Mouse (Mus musculus) CH12.LX (cell line): ENCODE measurements around the gene Epb41. TPM values are rescaled to one million over a fixed set of nuclear protein-coding genes. Genes with fewer than 3 reads are reported as not detected.

ENCODE experiments used
- DNase-seq: peaks from one replicate; pipeline ENCODE4 v3.0.0-alpha.2; 2013; ENCODE audit errors: extremely low read depth
- H3K27ac ChIP-seq: 2 replicates; pipeline ENCODE4 v1.5.1; 2012; ENCODE audit warnings: low read depth, mild to moderate bottlenecking, control low read depth, moderate library complexity; ENCODE audit not compliant: insufficient read depth
- H3K27me3 ChIP-seq: replicated peaks from 2 replicates; pipeline ENCODE3; 2012; ENCODE audit warnings: inconsistent platforms
- H3K36me3 ChIP-seq, 2 experiments: replicated peaks in 1 of 2; 2 replicates each; pipeline versions ENCODE3 to v1.6.1; 2012; ENCODE audit warnings: inconsistent platforms in 1 of 2, low read length in 1 of 2, mild to moderate bottlenecking in 1 of 2, mixed read lengths in 1 of 2, moderate library complexity in 1 of 2; ENCODE audit not compliant: control insufficient read depth in 1 of 2, insufficient read depth in 1 of 2
- H3K4me1 ChIP-seq, 2 experiments: 2 replicates each; pipeline ENCODE4 v1.6.1; 2012; ENCODE audit warnings: inconsistent platforms in 1 of 2, moderate library complexity in 1 of 2; ENCODE audit not compliant: insufficient read depth in 2 of 2, control insufficient read depth in 1 of 2
- H3K4me2 ChIP-seq: 2 replicates; pipeline ENCODE4 v1.6.1; 2012; ENCODE audit warnings: low read depth, mild to moderate bottlenecking, control low read depth; ENCODE audit not compliant: poor library complexity, insufficient read depth, severe bottlenecking
- H3K4me3 ChIP-seq, 3 experiments: fragments of 150-350 bp in 1 of 3; sonication (generic) in 1 of 3; replicated peaks in 1 of 3; 2 replicates each; pipeline versions ENCODE3 to v1.5.1; 2011 to 2012; ENCODE audit warnings: low read depth in 2 of 3, low read length in 2 of 3, mild to moderate bottlenecking in 2 of 3, moderate library complexity in 2 of 3, control low read depth in 1 of 3, improper control_type of control experiment in 1 of 3, inconsistent platforms in 1 of 3, mixed read lengths in 1 of 3; ENCODE audit not compliant: poor library complexity in 1 of 3
- H3K79me2 ChIP-seq: replicated peaks from 2 replicates; pipeline ENCODE4 v1.6.1; 2012; ENCODE audit warnings: mild to moderate bottlenecking, moderate library complexity; ENCODE audit not compliant: control insufficient read depth, poor library complexity, insufficient read depth, severe bottlenecking; ENCODE audit errors: extremely low read depth
- H3K9ac ChIP-seq: 2 replicates; pipeline ENCODE4 v1.6.1; 2012; ENCODE audit warnings: low read depth, mild to moderate bottlenecking, control low read depth, moderate library complexity; ENCODE audit not compliant: insufficient read depth
- H3K9me3 ChIP-seq: replicated peaks from 2 replicates; pipeline ENCODE3; 2012; ENCODE audit warnings: low read length, inconsistent platforms, mixed read lengths
- BHLHE40 ChIP-seq: IDR thresholded peaks from 2 replicates; pipeline ENCODE4 v1.6.1; 2011; ENCODE audit warnings: mild to moderate bottlenecking, low read depth, low read length, improper control_type of control experiment
- CHD1 ChIP-seq: IDR thresholded peaks from 2 replicates; pipeline ENCODE4 v1.6.1; 2012; ENCODE audit warnings: low read depth, low read length, improper control_type of control experiment, inconsistent platforms
- CTCF ChIP-seq, 2 experiments: IDR thresholded peaks in 1 of 2; conservative IDR thresholded peaks in 1 of 2; 2 replicates each; pipeline ENCODE4 v1.5.1; 2011 to 2012; ENCODE audit warnings: low read depth in 2 of 2, low read length in 2 of 2, improper control_type of control experiment in 1 of 2, inconsistent platforms in 1 of 2, mild to moderate bottlenecking in 1 of 2, moderate library complexity in 1 of 2
- E2F4 ChIP-seq: IDR thresholded peaks from 2 replicates; pipeline ENCODE4 v1.6.1; 2011; ENCODE audit warnings: low read depth, low read length, improper control_type of control experiment; ENCODE audit not compliant: insufficient replicate concordance
- EP300 ChIP-seq: IDR thresholded peaks from 2 replicates; pipeline ENCODE4 v1.6.1; 2011; ENCODE audit warnings: low read length, improper control_type of control experiment
- ETS1 ChIP-seq: conservative IDR thresholded peaks from 2 replicates; pipeline ENCODE4 v1.6.1; 2012; ENCODE audit warnings: low read depth, mild to moderate bottlenecking, inconsistent platforms, low read length, improper control_type of control experiment, moderate library complexity
- GABPA ChIP-seq: IDR thresholded peaks from 2 replicates; pipeline ENCODE4 v1.6.1; 2012; ENCODE audit warnings: low read depth, low read length, improper control_type of control experiment, inconsistent platforms; ENCODE audit not compliant: insufficient replicate concordance
- HCFC1 ChIP-seq: IDR thresholded peaks from 2 replicates; pipeline ENCODE4 v1.6.1; 2012; ENCODE audit warnings: low read depth, mild to moderate bottlenecking, inconsistent platforms, low read length, improper control_type of control experiment
- IRF4 ChIP-seq: IDR thresholded peaks from 2 replicates; pipeline ENCODE4 v1.6.1; 2014; ENCODE audit warnings: low read depth, mild to moderate bottlenecking, inconsistent platforms, low read length, improper control_type of control experiment
- JUN ChIP-seq: IDR thresholded peaks from 2 replicates; pipeline ENCODE4 v1.6.1; 2011; ENCODE audit warnings: low read depth, mild to moderate bottlenecking, low read length, improper control_type of control experiment, moderate library complexity; ENCODE audit not compliant: insufficient read depth
- JUND ChIP-seq: conservative IDR thresholded peaks from 2 replicates; pipeline ENCODE4 v1.6.1; 2011; ENCODE audit warnings: low read depth, low read length, improper control_type of control experiment
- KAT2A ChIP-seq: IDR thresholded peaks from 2 replicates; pipeline ENCODE4 v1.6.1; 2012; ENCODE audit warnings: low read length, improper control_type of control experiment, inconsistent platforms; ENCODE audit not compliant: insufficient replicate concordance
- MAFK ChIP-seq: IDR thresholded peaks from 2 replicates; pipeline ENCODE4 v1.6.1; 2011; ENCODE audit warnings: low read length, improper control_type of control experiment; ENCODE audit not compliant: insufficient replicate concordance
- MAX ChIP-seq: IDR thresholded peaks from 2 replicates; pipeline ENCODE4 v1.6.1; 2011; ENCODE audit warnings: low read length, improper control_type of control experiment
- MAZ ChIP-seq: IDR thresholded peaks from 2 replicates; pipeline ENCODE4 v1.6.1; 2012; ENCODE audit warnings: low read depth, mild to moderate bottlenecking, inconsistent platforms, low read length, improper control_type of control experiment, moderate library complexity
- MEF2A ChIP-seq: IDR thresholded peaks from 2 replicates; pipeline ENCODE4 v1.6.1; 2014; ENCODE audit warnings: low read depth, mild to moderate bottlenecking, inconsistent platforms, low read length, improper control_type of control experiment, borderline replicate concordance
- MXI1 ChIP-seq: IDR thresholded peaks from 2 replicates; pipeline ENCODE4 v1.6.1; 2011; ENCODE audit warnings: mild to moderate bottlenecking, low read depth, low read length, improper control_type of control experiment
- MYC ChIP-seq: IDR thresholded peaks from 2 replicates; pipeline ENCODE4 v1.6.1; 2011; ENCODE audit warnings: low read depth, mild to moderate bottlenecking, improper control_type of control experiment, low read length
- NELFE ChIP-seq: IDR thresholded peaks from 2 replicates; pipeline ENCODE4 v1.6.1; 2011; ENCODE audit warnings: low read depth, low read length, improper control_type of control experiment
- NRF1 ChIP-seq: IDR thresholded peaks from 2 replicates; pipeline ENCODE4 v1.6.1; 2014; ENCODE audit warnings: low read depth, mild to moderate bottlenecking, inconsistent platforms, low read length, improper control_type of control experiment, moderate library complexity
- PAX5 ChIP-seq: IDR thresholded peaks from 2 replicates; pipeline ENCODE4 v1.6.1; 2012; ENCODE audit warnings: low read length, inconsistent platforms, mixed read lengths
- POLR2A ChIP-seq: IDR thresholded peaks from 2 replicates; pipeline ENCODE4 v1.6.1; 2011; ENCODE audit warnings: low read depth, mild to moderate bottlenecking, improper control_type of control experiment, low read length
- POLR2AphosphoS2 ChIP-seq: IDR thresholded peaks from 2 replicates; pipeline ENCODE4 v1.6.1; 2011; ENCODE audit warnings: low read depth, low read length, improper control_type of control experiment
- RAD21 ChIP-seq: IDR thresholded peaks from 2 replicates; pipeline ENCODE4 v1.6.1; 2011; ENCODE audit warnings: low read depth, mild to moderate bottlenecking, low read length, improper control_type of control experiment, moderate library complexity
- RCOR1 ChIP-seq: conservative IDR thresholded peaks from 2 replicates; pipeline ENCODE4 v1.6.1; 2012; ENCODE audit warnings: low read depth, mild to moderate bottlenecking, inconsistent platforms, low read length, improper control_type of control experiment
- SMC3 ChIP-seq: IDR thresholded peaks from 2 replicates; pipeline ENCODE4 v1.6.1; 2011; ENCODE audit warnings: low read depth, low read length, improper control_type of control experiment
- TBP ChIP-seq: conservative IDR thresholded peaks from 2 replicates; pipeline ENCODE4 v1.6.1; 2011; ENCODE audit warnings: low read depth, low read length, improper control_type of control experiment
- TCF12 ChIP-seq: IDR thresholded peaks from 2 replicates; pipeline ENCODE4 v1.6.1; 2014; ENCODE audit warnings: low read depth, mild to moderate bottlenecking, inconsistent platforms, low read length, improper control_type of control experiment
- UBTF ChIP-seq: IDR thresholded peaks from 2 replicates; pipeline ENCODE4 v1.6.1; 2012; ENCODE audit warnings: low read depth, mild to moderate bottlenecking, inconsistent platforms, low read length, improper control_type of control experiment, moderate library complexity
- USF1 ChIP-seq: IDR thresholded peaks from 2 replicates; pipeline ENCODE4 v1.6.1; 2014; ENCODE audit warnings: low read depth, mild to moderate bottlenecking, inconsistent platforms, low read length, improper control_type of control experiment
- USF2 ChIP-seq: conservative IDR thresholded peaks from 2 replicates; pipeline ENCODE4 v1.6.1; 2011; ENCODE audit warnings: low read depth, low read length, improper control_type of control experiment
- ZKSCAN1 ChIP-seq: IDR thresholded peaks from 2 replicates; pipeline ENCODE4 v1.6.1; 2012; ENCODE audit warnings: low read depth, inconsistent platforms, low read length, improper control_type of control experiment, borderline replicate concordance
- ZMIZ1 ChIP-seq: IDR thresholded peaks from 2 replicates; pipeline ENCODE4 v1.6.1; 2012; ENCODE audit warnings: low read depth, mild to moderate bottlenecking, inconsistent platforms, low read length, improper control_type of control experiment
- dilution Hi-C: fragments of 300-500 bp; cut with MboI; formaldehyde crosslinking; loops from 2 replicates; pipeline ENCODE4 v1.14.3; 2020; ENCODE audit warnings: low sequenced_read_pairs; ENCODE audit not compliant: extremely low pct_unique_long_range_greater_than_20kb, extremely low pct_ligation_motif_present
- in situ Hi-C: fragments of 300-500 bp; cut with MboI; formaldehyde crosslinking; loops from 3 replicates; pipeline ENCODE4 v1.14.3; 2019; ENCODE audit warnings: low sequenced_read_pairs, low pct_ligation_motif_present, low pct_unique_long_range_greater_than_20kb, mixed read lengths
- polyA plus RNA-seq: library from polyadenylated mRNA; unstranded; fragments of >175 nt; gene quantifications from 2 replicates; pipeline ENCODE4 v1.2.1, GENCODE M21; 2012; ENCODE audit warnings: low read depth; ENCODE audit not compliant: insufficient read length
- total RNA-seq, 2 experiments: library from RNA; depleted of rRNA; stranded (reverse); fragments of 300-350 nt in 1 of 2; fragments of >200 nt in 1 of 2; gene quantifications; 2 replicates each; pipeline ENCODE4 v1.2.3; 2012 to 2014

The Epb41 gene
- total and polyA plus RNA-seq, 3 experiments = 7.1 to 21.6 (median 10.0) TPM

DNA sequence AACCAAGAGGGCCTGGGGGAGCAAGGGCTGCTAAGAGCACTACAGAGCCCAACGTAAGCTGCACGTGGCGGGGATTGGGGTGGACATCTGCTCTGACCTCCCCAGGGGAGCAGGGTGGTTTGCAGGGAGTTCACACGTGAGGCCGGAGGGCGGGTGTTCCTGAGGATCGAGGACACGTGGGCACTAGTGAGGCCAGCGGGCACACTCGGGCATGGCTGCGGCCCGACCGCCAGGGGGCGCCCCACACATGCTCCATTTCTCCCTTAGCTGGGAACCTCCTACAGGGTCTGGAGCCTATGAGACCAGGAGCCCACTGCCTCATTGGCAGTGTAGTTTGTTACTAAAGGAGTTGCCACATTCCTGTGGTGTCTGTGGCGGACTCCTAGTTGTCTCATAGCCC lies 158.7 kb downstream of the Epb41 start:
- no peak for TF ChIP-seq POLR2A
- TF ChIP-seq MAX = peak; percentile 84
- no peak for TF ChIP-seq GABPA
- no peak for TF ChIP-seq UBTF
- no peak for TF ChIP-seq PAX5
- TF ChIP-seq BHLHE40 = peak; percentile 76
- no peak for TF ChIP-seq TCF12
- TF ChIP-seq USF1 = peak; percentile 52
- no peak for TF ChIP-seq MEF2A
- peak; percentile 38; the same call in 1 of the 2 replicates for TF ChIP-seq USF2
- no peak for TF ChIP-seq KAT2A
- no peak for TF ChIP-seq NELFE
- no peak for TF ChIP-seq JUN
- peak; percentile 55 for TF ChIP-seq RAD21
- peak; percentile 53 for TF ChIP-seq MXI1
- TF ChIP-seq POLR2AphosphoS2 = no peak
- no peak for TF ChIP-seq HCFC1
- no peak for TF ChIP-seq NRF1
- no peak for TF ChIP-seq MAFK
- TF ChIP-seq TBP = no peak
- TF ChIP-seq MAZ = no peak
- TF ChIP-seq CHD1 = no peak
- peak; percentile 70 for TF ChIP-seq SMC3
- peak; percentile 68; the same call in 1 of the 2 replicates for TF ChIP-seq MYC
- no peak for TF ChIP-seq JUND
- TF ChIP-seq E2F4 = no peak
- TF ChIP-seq CTCF (conservative IDR thresholded peaks at IDR 0.05 in 1 of 2, IDR thresholded peaks at IDR 0.05 in 1 of 2; ENCODE audit: low read depth in 2 of 2, low read length in 2 of 2) = peak; percentile 77 to 80
- TF ChIP-seq IRF4 = no peak
- TF ChIP-seq ETS1 = no peak
- no peak for TF ChIP-seq RCOR1
- TF ChIP-seq ZMIZ1 = no peak
- no peak for TF ChIP-seq EP300
- TF ChIP-seq ZKSCAN1 = no peak
- H3K9me3 ChIP-seq = peaks cover 15% of the 10 kb centered on the region
- no peaks in the 10 kb centered on the region for H3K27me3 ChIP-seq
- dilution Hi-C loops (no loop called here), in situ Hi-C loops (no loop called here)
- no peak overlapping the region for H3K9ac ChIP-seq
- H3K79me2 ChIP-seq = no peaks in the 10 kb centered on the region
- no peak overlapping the region for H3K27ac ChIP-seq
- H3K4me3 ChIP-seq = no peak overlapping the region
- peaks cover 4 to 20% of the 10 kb centered on the region in 2 experiments; a peak in 3 of 4 replicates for H3K4me1 ChIP-seq
- peaks cover 0 to 6% of the 10 kb centered on the region in 2 experiments for H3K36me3 ChIP-seq
- H3K4me2 ChIP-seq = no peak overlapping the region
- DNase-seq = peak; percentile 55
